Mouse (Mus musculus) T-helper 1 cell (primary cell): ENCODE results near the gene Hist1h3h.
"Not testable (repeated sequence)": the region's sequence is repeated elsewhere in the genome, so short reads cannot be mapped to it uniquely, and the experiment has no call there.

ENCODE experiments used
- in situ Hi-C: fragments of 300-600 bp; cut with MboI, MseI; formaldehyde crosslinking; loops from one replicate; pipeline ENCODE4 v1.15.1; 2025; ENCODE audit warnings: high pct_unique_total_duplicates

Gene Hist1h3h

GRCm38 (mm10) chr13:21722993-21723836, 5.8 kb downstream of the Hist1h3h start:
- in situ Hi-C loops: loop anchor here (5.0 to 25.0 kb wide), 3 partner anchors 314 to 1849 kb away; partner anchors contain the start of genes Hist1h2ad, Hist1h2ae, Hist1h2ah and Hist1h2bf

- in situ Hi-C loops: no loop called here
Observed at GRCm38 (mm10) chr13:21727948-21728572, 10.6 kb downstream of the Hist1h3h start.

- in situ Hi-C loops: no loop called here
Observed at GRCm38 (mm10) chr13:21729544-21729943, 12.1 kb downstream of the Hist1h3h start.

GRCm38 (mm10) chr13:21733466-21733865, 16.0 kb downstream of the Hist1h3h start:
- in situ Hi-C loops: no loop called here

- in situ Hi-C loops: no loop called here
Observed at GRCm38 (mm10) chr13:21734010-21734905, 16.8 kb downstream of the Hist1h3h start.

- in situ Hi-C loops: loop anchor here (5.0 kb wide), 1 partner anchor 47 kb away; the partner anchor contains the start of genes Hist1h1b and Hist1h3i
Observed at GRCm38 (mm10) chr13:21734906-21735767, 17.7 kb downstream of the Hist1h3h start, which contains the start of gene Hist1h4j. Hist1h4j (plus strand) TSS chr13:21735064.

GRCm38 (mm10) chr13:21745006-21745405, 27.5 kb downstream of the Hist1h3h start:
- in situ Hi-C loops: no loop called here

GRCm38 (mm10) chr13:21749387-21750158, 32.1 kb downstream of the Hist1h3h start:
- in situ Hi-C loops: no loop called here

- in situ Hi-C loops: not testable (repeated sequence)
Observed at GRCm38 (mm10) chr13:21750159-21751017, 32.9 kb downstream of the Hist1h3h start, which contains the start of gene Hist1h4k. Hist1h4k (minus strand) TSS chr13:21750505.

GRCm38 (mm10) chr13:21751417-21751816, 34.0 kb downstream of the Hist1h3h start:
- in situ Hi-C loops: no loop called here

GRCm38 (mm10) chr13:21751827-21752226, 34.4 kb downstream of the Hist1h3h start:
- in situ Hi-C loops: no loop called here

- in situ Hi-C loops: no loop called here
Observed at GRCm38 (mm10) chr13:21752356-21752755, 34.9 kb downstream of the Hist1h3h start.

GRCm38 (mm10) chr13:21753051-21753523, 35.6 kb downstream of the Hist1h3h start:
- in situ Hi-C loops: no loop called here

- in situ Hi-C loops: not testable (repeated sequence)
Observed at GRCm38 (mm10) chr13:21753524-21754285, 36.2 kb downstream of the Hist1h3h start, which contains the start of the genes Hist1h2ak and Hist1h2bn. Hist1h2ak (minus strand) TSS chr13:21753827. Hist1h2bn (plus strand) TSS chr13:21754123.

- in situ Hi-C loops: not testable (repeated sequence)
Observed at GRCm38 (mm10) chr13:21754294-21755001, 37.0 kb downstream of the Hist1h3h start.

- in situ Hi-C loops: no loop called here
Observed at GRCm38 (mm10) chr13:21755707-21756106, 38.2 kb downstream of the Hist1h3h start.
